Mouse (Mus musculus) thymus, adult 2 months (tissue): ENCODE results near the gene Wnt6.

Experiments used
- CTCF ChIP-seq: fragments of 200-500 bp; IDR thresholded peaks from 2 replicates; pipeline ENCODE4 v1.5.1; 2012; ENCODE audit warnings: mild to moderate bottlenecking, control low read depth, low read length, moderate library complexity, borderline replicate concordance; ENCODE audit not compliant: control insufficient read depth, poor library complexity, insufficient read depth; ENCODE audit errors: extremely low read depth
- POLR2A ChIP-seq: fragments of 200-500 bp; IDR thresholded peaks from 2 replicates; pipeline ENCODE4 v1.6.1; 2012; ENCODE audit warnings: mild to moderate bottlenecking, low read length, control low read depth, moderate library complexity; ENCODE audit not compliant: control insufficient read depth, poor library complexity, insufficient read depth; ENCODE audit errors: extremely low read depth

DNA sequence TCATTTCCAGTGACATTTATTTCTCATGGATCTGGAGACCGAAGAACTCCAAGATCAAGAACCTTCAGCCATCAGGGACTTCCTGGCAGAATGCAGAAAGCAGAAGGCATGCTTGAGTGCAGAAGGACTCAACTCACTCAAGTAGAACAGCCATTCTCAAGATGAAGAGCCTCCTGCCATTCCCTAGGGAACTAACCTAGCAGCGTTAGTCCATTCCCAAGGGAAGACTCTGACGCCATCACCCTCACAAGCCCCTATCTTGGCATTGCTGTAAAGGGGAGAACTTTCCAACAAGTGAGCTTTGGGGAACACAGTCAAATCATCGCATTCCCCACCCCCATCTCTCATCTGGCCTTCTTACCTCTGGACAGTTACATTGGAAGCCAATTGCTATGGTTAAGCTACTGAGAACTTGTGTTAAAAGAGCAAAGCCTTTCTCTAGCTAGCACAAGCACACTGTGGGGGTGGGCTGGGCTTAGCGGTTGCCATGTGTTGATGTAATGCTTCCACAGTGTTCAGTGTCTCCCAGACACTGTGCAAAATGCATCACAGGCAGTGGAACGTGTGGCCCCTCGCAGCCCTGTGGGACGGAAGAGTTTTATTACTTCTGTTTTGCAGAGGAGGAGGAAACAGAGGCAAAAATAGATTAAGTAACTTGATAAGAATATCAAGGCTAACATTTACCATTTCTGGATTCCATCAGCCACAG lies 18.3 kb upstream of the Wnt6 start:
- TF ChIP-seq CTCF (no peak), POLR2A (no peak)
